Mouse (Mus musculus) small intestine, adult 2 months (tissue): ENCODE results near the gene Hoxc12. TPM values are rescaled to one million over a fixed set of nuclear protein-coding genes. Genes with fewer than 3 reads are reported as not detected.

ENCODE experiments used
- H3K27ac ChIP-seq: fragments of 200-500 bp; 2 replicates; pipeline ENCODE4 v1.5.1; 2012; ENCODE audit warnings: low read depth, low read length, control low read depth, inconsistent platforms; ENCODE audit not compliant: insufficient read depth
- H3K27me3 ChIP-seq: fragments of 200-500 bp; 2 replicates; pipeline ENCODE4 v1.6.1; 2012; ENCODE audit warnings: mild to moderate bottlenecking, moderate library complexity, low read length, inconsistent platforms; ENCODE audit not compliant: control insufficient read depth, insufficient read depth
- H3K36me3 ChIP-seq: fragments of 200-500 bp; 2 replicates; pipeline ENCODE4 v1.6.1; 2012; ENCODE audit warnings: mild to moderate bottlenecking, low read length, control low read depth, inconsistent platforms; ENCODE audit not compliant: control insufficient read depth, insufficient read depth
- H3K4me1 ChIP-seq: fragments of 200-500 bp; 2 replicates; pipeline ENCODE4 v1.6.1; 2012; ENCODE audit warnings: low read length, inconsistent platforms, mixed read lengths; ENCODE audit not compliant: control insufficient read depth, insufficient read depth, insufficient read length
- H3K4me3 ChIP-seq: fragments of 200-500 bp; 2 replicates; pipeline ENCODE4 v1.5.1; 2012; ENCODE audit warnings: low read depth, mild to moderate bottlenecking, control low read depth, inconsistent platforms, low read length, moderate library complexity
- CTCF ChIP-seq: fragments of 200-500 bp; IDR thresholded peaks from 2 replicates; pipeline ENCODE4 v1.5.1; 2012; ENCODE audit warnings: low read depth, mild to moderate bottlenecking, control low read depth, inconsistent platforms, low read length, moderate library complexity, mixed read lengths; ENCODE audit not compliant: insufficient replicate concordance, insufficient read length; ENCODE audit errors: extremely low read depth
- POLR2A ChIP-seq: fragments of 200-500 bp; IDR thresholded peaks from 2 replicates; pipeline ENCODE4 v1.6.1; 2012; ENCODE audit warnings: low read depth, mild to moderate bottlenecking, control low read depth, inconsistent platforms, low read length, moderate library complexity
- WGBS: fragments of 180-500 bp; shearing (Covaris S2); methylation state at CpG from one replicate; pipeline ENCODE4 v1.1.7; 2018; 5-methylcytosine and 5-hydroxymethylcytosine counted together
- polyA plus RNA-seq: library from polyadenylated mRNA; depleted of rRNA; stranded (reverse); fragments of >200 nt; gene quantifications from 2 replicates; pipeline ENCODE4 v1.2.3, GENCODE M21; 2012

Gene Hoxc12
- polyA plus RNA-seq, 1 experiment: not detected

GRCm38 (mm10) chr15:102939256-102940155 lies 2.9 kb downstream of the Hoxc12 start:
- 7% methylated on average over 34 of the region's 34 CpGs for WGBS
- H3K27me3 ChIP-seq: peaks cover 76% of the 10 kb centered on the region

GRCm38 (mm10) chr15:102942739-102943467 lies 6.3 kb downstream of the Hoxc12 start:
- no peak for TF ChIP-seq CTCF
- TF ChIP-seq POLR2A: no peak
- Histone ChIP-seq H3K4me3 (no peak overlapping the region), H3K4me1 (0 out of 2 replicates have a peak, but pooled peaks cover 2% of the 10 kb centered on the region), H3K27ac (no peak overlapping the region), H3K27me3 (peaks cover 75% of the 10 kb centered on the region), H3K36me3 (no peaks in the 10 kb centered on the region)
- WGBS: 2% methylated on average over 51 of the region's 53 CpGs

More at GRCm38 (mm10) chr15:102939256-102940155, 2.9 kb downstream of the Hoxc12 start:
- Histone ChIP-seq H3K36me3 (no peaks in the 10 kb centered on the region), H3K27ac (no peak overlapping the region), H3K4me3 (no peak overlapping the region), H3K4me1 (0 out of 2 replicates have a peak, but pooled peaks cover 2% of the 10 kb centered on the region)
- no peak for TF ChIP-seq CTCF
- TF ChIP-seq POLR2A: no peak

GRCm38 (mm10) chr15:102943468-102943813 lies 6.9 kb downstream of the Hoxc12 start:
- Histone ChIP-seq H3K27ac (no peak overlapping the region), H3K27me3 (peaks cover 75% of the 10 kb centered on the region), H3K36me3 (no peaks in the 10 kb centered on the region), H3K4me3 (no peak overlapping the region), H3K4me1 (0 out of 2 replicates have a peak, but pooled peaks cover 2% of the 10 kb centered on the region)
- TF ChIP-seq CTCF (no peak), POLR2A (no peak)
- 13% methylated on average over 5 of the region's 5 CpGs for WGBS

GRCm38 (mm10) chr15:102945185-102946077 lies 8.9 kb downstream of the Hoxc12 start:
- peaks cover 77% of the 10 kb centered on the region for H3K27me3 ChIP-seq
- H3K4me1 ChIP-seq: 0 out of 2 replicates have a peak, but pooled peaks cover 2% of the 10 kb centered on the region
- no peak overlapping the region for H3K27ac ChIP-seq
- no peak overlapping the region for H3K4me3 ChIP-seq
- no peak for TF ChIP-seq POLR2A
- TF ChIP-seq CTCF: no peak
- H3K36me3 ChIP-seq: no peaks in the 10 kb centered on the region
- 17% methylated on average over 22 of the region's 22 CpGs for WGBS

GRCm38 (mm10) chr15:102947276-102947675 lies 10.7 kb downstream of the Hoxc12 start:
- no peak for TF ChIP-seq CTCF
- no peak for TF ChIP-seq POLR2A
- H3K4me3 ChIP-seq: no peak overlapping the region
- peaks cover 80% of the 10 kb centered on the region for H3K27me3 ChIP-seq
- WGBS: 7% methylated on average over 9 of the region's 9 CpGs
- H3K4me1 ChIP-seq: 0 out of 2 replicates have a peak, but pooled peaks cover 2% of the 10 kb centered on the region
- H3K36me3 ChIP-seq: no peaks in the 10 kb centered on the region
- no peak overlapping the region for H3K27ac ChIP-seq

GRCm38 (mm10) chr15:102948842-102949241 lies 12.3 kb downstream of the Hoxc12 start:
- H3K27me3 ChIP-seq: peaks cover 80% of the 10 kb centered on the region
- H3K27ac ChIP-seq: no peak overlapping the region
- H3K4me3 ChIP-seq: no peak overlapping the region
- TF ChIP-seq POLR2A: no peak
- no peak for TF ChIP-seq CTCF
- 27% methylated on average over 2 of the region's 2 CpGs for WGBS
- no peaks in the 10 kb centered on the region for H3K4me1 ChIP-seq
- H3K36me3 ChIP-seq: no peaks in the 10 kb centered on the region
